8 mouse cellular contexts compared by ENCODE assay signal in genomic region chr11:96867149-96867548, GRCm38 (mm10). TPM values are rescaled to one million over a fixed set of nuclear protein-coding genes. Genes with fewer than 3 reads are reported as not detected.
DNase-seq lines count a peak whose midpoint lies in the region; ATAC-seq and TF ChIP-seq lines count a peak whose summit lies in the region.

No protein-coding gene starts in this region.

- 0 out of 2 replicates have a peak overlapping the region, but pooled peaks have one; percentile 35 for H3K9ac ChIP-seq in limb, embryonic 13.5 days
- no peak overlapping the region for H3K9ac ChIP-seq in neural tube, embryonic 14.5 days (replicated peaks; ENCODE audit: low read depth, low read length)

- no peaks in the 10 kb centered on the region for H3K9me3 ChIP-seq in limb, embryonic 13.5 days
- no peaks in the 10 kb centered on the region for H3K9me3 ChIP-seq in neural tube, embryonic 14.5 days (ENCODE audit: control insufficient read depth, low read length)

- DNase-seq in A20 (ENCODE audit: low read depth, low spot score) (peak; percentile 72), MN1 (ENCODE audit: low spot score) (peak; percentile 86)
- peak; percentile 85 to 91 for DNase-seq in cerebellum, postnatal 10 days
- DNase-seq in frontal cortex, postnatal 25 days (ENCODE audit: low spot score in 2 of 2), result peak; percentile 66
- peak; percentile 77 for DNase-seq in kidney, adult 2 months
- DNase-seq in thymus, postnatal 25 days, result peak; percentile 62

- H3K36me3 ChIP-seq in kidney, adult 2 months (ENCODE audit: control insufficient read depth, insufficient read depth, low read length), result no peaks in the 10 kb centered on the region
- H3K36me3 ChIP-seq in limb, embryonic 13.5 days, result no peaks in the 10 kb centered on the region
- no peaks in the 10 kb centered on the region for H3K36me3 ChIP-seq in neural tube, embryonic 14.5 days (ENCODE audit: control insufficient read depth, insufficient read depth, low read length)

- no peak overlapping the region for H3K27ac ChIP-seq in kidney, adult 2 months (ENCODE audit: insufficient read depth, low read depth, low read length)
- no peak overlapping the region for H3K27ac ChIP-seq in limb, embryonic 13.5 days
- no peak overlapping the region for H3K27ac ChIP-seq in neural tube, embryonic 14.5 days (ENCODE audit: low read depth, low read length)

- peak; percentile 88 for TF ChIP-seq CTCF in kidney, adult 2 months (conservative IDR thresholded peaks at IDR 0.05; ENCODE audit: insufficient read depth, insufficient read length, low read depth, low read length)

- H3K4me2 ChIP-seq in limb, embryonic 13.5 days (replicated peaks), result no peak overlapping the region
- no peak overlapping the region for H3K4me2 ChIP-seq in neural tube, embryonic 14.5 days (ENCODE audit: low read depth, low read length)

- no peak overlapping the region for H3K4me3 ChIP-seq in kidney, adult 2 months (ENCODE audit: insufficient read depth, low read depth, low read length)
- no peak overlapping the region for H3K4me3 ChIP-seq in limb, embryonic 13.5 days
- no peak overlapping the region for H3K4me3 ChIP-seq in neural tube, embryonic 14.5 days (ENCODE audit: low read depth, low read length)

- TF ChIP-seq POLR2A in kidney, adult 2 months (IDR thresholded peaks at IDR 0.05; ENCODE audit: low read depth, low read length), result no peak

- WGBS in kidney, adult 2 months, result 10% methylated on average over 5 of the region's 5 CpGs
- WGBS in limb, embryonic 13.5 days, result 12% methylated on average over 5 of the region's 5 CpGs
- WGBS in neural tube, embryonic 14.5 days, result 12% methylated on average over 5 of the region's 5 CpGs

- H3K27me3 ChIP-seq in kidney, adult 2 months (replicated peaks; ENCODE audit: control insufficient read depth, insufficient read depth, low read length), result no peaks in the 10 kb centered on the region
- peaks cover 18% of the 10 kb centered on the region for H3K27me3 ChIP-seq in limb, embryonic 13.5 days
- no peaks in the 10 kb centered on the region for H3K27me3 ChIP-seq in neural tube, embryonic 14.5 days (ENCODE audit: control insufficient read depth, insufficient read depth, low read length)

- H3K4me1 ChIP-seq in kidney, adult 2 months (ENCODE audit: control insufficient read depth, insufficient read depth, low read length), result peaks cover 12% of the 10 kb centered on the region; the same call in 1 of the 2 replicates
- peaks cover 20% of the 10 kb centered on the region for H3K4me1 ChIP-seq in limb, embryonic 13.5 days
- peaks cover 17% of the 10 kb centered on the region for H3K4me1 ChIP-seq in neural tube, embryonic 14.5 days (ENCODE audit: control insufficient read depth, insufficient read depth, low read length)

- ATAC-seq in limb, embryonic 13.5 days (ENCODE audit: low FRiP score, low read depth), result no peak
- peak; percentile 54; the same call in 1 of the 2 replicates for ATAC-seq in neural tube, embryonic 14.5 days (ENCODE audit: low read depth)

RNA-seq across cellular contexts. Expression of gene Copz2, which starts 17.5 kb away (rescaled TPM):
- polyA plus RNA-seq in kidney, adult 2 months (2012; rRNA removed), result 56.2 and 61.6 TPM in 2 replicates
- polyA plus RNA-seq in limb, embryonic 13.5 days (2015; fragmentation: Nextera tagmentation; extraction: Ambion mirVana), result 140 and 149 TPM in 2 replicates
- 10.9 and 33.9 TPM in 2 replicates for polyA plus RNA-seq in neural tube, embryonic 14.5 days (2014; fragmentation: Nextera tagmentation; extraction: Ambion mirVana)

RNA-seq across cellular contexts. Expression of gene Nfe2l1, which starts 37.4 kb away (rescaled TPM):
- polyA plus RNA-seq in kidney, adult 2 months (2012; rRNA removed), result 230 and 252 TPM in 2 replicates
- polyA plus RNA-seq in limb, embryonic 13.5 days (2015; fragmentation: Nextera tagmentation; extraction: Ambion mirVana), result 68.6 and 69.3 TPM in 2 replicates
- 39.7 and 51.7 TPM in 2 replicates for polyA plus RNA-seq in neural tube, embryonic 14.5 days (2014; fragmentation: Nextera tagmentation; extraction: Ambion mirVana)

RNA-seq across cellular contexts. Expression of gene Cdk5rap3, which starts 49.1 kb away (rescaled TPM):
- polyA plus RNA-seq in kidney, adult 2 months (2012; rRNA removed), result 35.6 and 37.2 TPM in 2 replicates
- polyA plus RNA-seq in limb, embryonic 13.5 days (2015; fragmentation: Nextera tagmentation; extraction: Ambion mirVana), result 87.0 and 92.3 TPM in 2 replicates
- 80.0 and 82.4 TPM in 2 replicates for polyA plus RNA-seq in neural tube, embryonic 14.5 days (2014; fragmentation: Nextera tagmentation; extraction: Ambion mirVana)
